Mouse (Mus musculus) layer of hippocampus, postnatal 36 days (tissue): ENCODE data around the gene Catsperg1. TPM values are rescaled to one million over a fixed set of nuclear protein-coding genes. Genes with fewer than 3 reads are reported as not detected.
"Not testable (repeated sequence)": the region's sequence is repeated elsewhere in the genome, so short reads cannot be mapped to it uniquely, and the experiment has no call there.

Experiments
- DNase-seq, 2 experiments: peaks; one replicate each; pipeline ENCODE4 v3.0.0; 2022
- total RNA-seq, 2 experiments: library from RNA; stranded (reverse); gene quantifications; 2 replicates each; pipeline ENCODE4 v1.2.3; 2021

Catsperg1 gene
- total RNA-seq, 2 experiments from 2014 or later, result 1.7 to 1.9 TPM

DNA sequence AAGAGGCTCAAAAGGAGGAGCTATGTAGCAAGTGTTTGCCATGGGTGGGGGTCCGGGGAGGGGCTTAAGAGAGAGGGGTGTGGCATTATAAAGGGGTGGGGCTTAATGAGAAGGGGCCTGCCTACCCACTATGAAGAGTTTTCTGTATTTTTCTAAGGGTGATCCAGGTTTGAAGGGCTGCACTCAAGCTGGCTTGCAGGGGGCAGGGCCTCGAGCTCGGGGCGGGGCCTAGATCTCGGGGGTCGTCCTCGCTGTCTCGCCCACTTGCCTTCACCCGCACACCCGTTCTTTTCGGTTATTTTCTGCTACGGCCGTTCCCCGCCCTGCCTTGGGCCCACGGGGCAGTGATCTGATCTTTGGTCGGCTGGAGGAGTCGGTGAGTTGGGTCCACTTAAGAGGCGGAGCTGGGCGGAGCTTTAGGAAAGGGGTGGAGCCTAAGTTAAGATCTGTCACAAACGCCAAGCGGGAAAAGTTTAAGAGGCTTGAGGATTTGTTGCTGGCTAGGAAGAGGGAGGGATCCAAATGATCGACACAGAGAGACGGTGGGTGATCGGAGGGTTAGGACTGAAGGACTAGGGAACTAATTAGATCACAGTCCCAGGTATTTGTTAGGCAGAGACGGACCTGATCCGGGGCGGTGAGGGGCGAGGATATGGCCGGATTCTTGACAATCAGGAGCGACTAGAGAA is 43.6 kb downstream of the Catsperg1 start, which contains the start of the genes Ggn and Spred3:
TSS of gene Ggn (plus strand) at position 145 of the 689 bp plus-strand sequence.
TSS of gene Spred3 (minus strand) at position 346 of the 689 bp plus-strand sequence.
- peak; percentile 44 to 52 for DNase-seq

DNA sequence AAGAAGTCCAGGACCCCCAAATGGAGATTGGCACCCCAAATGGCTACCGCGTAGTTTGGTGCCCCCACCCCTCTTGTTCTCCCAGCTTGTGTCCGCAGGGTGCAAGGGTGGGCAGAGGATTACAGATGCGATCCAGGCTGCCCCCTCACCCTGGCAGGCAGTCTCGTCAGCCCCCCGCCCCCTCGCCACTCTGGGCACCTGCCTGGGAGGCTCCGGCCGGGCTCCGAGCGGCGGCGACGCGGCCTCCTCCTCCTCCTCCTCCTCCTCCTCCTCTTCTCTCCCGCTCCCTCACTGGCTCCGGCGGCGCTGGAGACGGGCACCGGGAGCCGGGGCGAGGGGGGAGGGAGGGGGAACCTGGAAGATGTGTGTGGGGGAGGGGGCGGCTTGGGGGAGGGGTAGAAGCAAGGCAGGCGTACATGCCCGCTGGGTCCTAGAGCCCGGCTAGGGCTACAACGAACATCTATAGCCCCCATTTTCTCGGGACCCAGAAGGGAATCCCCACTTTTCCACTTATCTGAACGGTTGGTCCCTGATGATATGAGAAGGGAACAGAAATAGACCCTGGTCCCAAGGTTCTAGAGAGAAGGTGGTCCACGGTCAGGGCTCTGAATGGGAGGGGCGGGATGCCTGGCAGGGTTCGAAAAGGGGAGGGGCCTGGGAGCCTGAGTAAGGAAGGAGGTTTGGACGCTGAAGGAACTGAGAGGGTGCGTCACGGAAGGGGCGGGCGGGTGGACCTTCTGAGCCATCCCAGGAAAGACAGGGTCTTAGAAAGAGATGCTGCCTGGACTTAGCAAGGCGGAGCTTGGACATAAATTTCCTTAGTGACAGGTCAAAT is 44.4 kb downstream of the Catsperg1 start:
- DNase-seq, result peak; percentile 80 to 81

GRCm38 (mm10) chr7:29168791-29169230 is 45.0 kb downstream of the Catsperg1 start:
- peak in 1 of 2 experiments; percentile 33 for DNase-seq

GRCm38 (mm10) chr7:29168121-29168695 is 45.6 kb downstream of the Catsperg1 start:
- no peak for DNase-seq

- no peak for DNase-seq
These were observed 46.2 kb downstream of the Catsperg1 start for GRCm38 (mm10) chr7:29167656-29168055.

GRCm38 (mm10) chr7:29162750-29163525 is 50.9 kb downstream of the Catsperg1 start:
- DNase-seq, result no peak

GRCm38 (mm10) chr7:29162294-29162693 is 51.5 kb downstream of the Catsperg1 start:
- no peak for DNase-seq

GRCm38 (mm10) chr7:29158264-29158663 is 55.6 kb downstream of the Catsperg1 start:
- DNase-seq, result no peak

GRCm38 (mm10) chr7:29155838-29156782 is 57.7 kb downstream of the Catsperg1 start, which contains the start of gene Fam98c:
Gene Fam98c, minus strand, starts transcription at chr7:29156234.
- DNase-seq, result peak; percentile 80 to 86

- DNase-seq, result peak; percentile 87 to 88
These were observed 58.5 kb downstream of the Catsperg1 start for GRCm38 (mm10) chr7:29155196-29155837.

- DNase-seq, result no peak
These were observed 59.7 kb downstream of the Catsperg1 start for GRCm38 (mm10) chr7:29154018-29154720.

DNA sequence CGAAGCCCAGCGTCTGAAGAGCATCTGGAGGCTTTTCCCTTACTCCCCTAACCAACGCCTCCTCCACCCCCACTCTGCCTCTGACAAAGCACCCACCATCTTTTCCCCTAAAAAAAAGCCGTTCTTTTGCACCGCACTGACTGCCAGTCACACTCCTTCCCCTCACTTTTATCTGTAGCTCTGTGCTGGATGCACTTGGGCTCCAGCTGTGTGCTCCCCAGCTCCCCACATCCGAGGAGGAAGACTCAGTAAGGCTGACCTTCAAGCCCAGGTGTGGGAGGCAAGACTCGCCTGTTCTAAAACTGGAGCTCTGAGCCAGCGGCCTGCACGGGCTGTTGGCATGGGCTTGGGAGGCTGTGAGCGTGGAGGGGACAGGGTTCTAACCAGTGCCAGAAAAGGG is 62.3 kb downstream of the Catsperg1 start:
- DNase-seq, result no peak

DNA sequence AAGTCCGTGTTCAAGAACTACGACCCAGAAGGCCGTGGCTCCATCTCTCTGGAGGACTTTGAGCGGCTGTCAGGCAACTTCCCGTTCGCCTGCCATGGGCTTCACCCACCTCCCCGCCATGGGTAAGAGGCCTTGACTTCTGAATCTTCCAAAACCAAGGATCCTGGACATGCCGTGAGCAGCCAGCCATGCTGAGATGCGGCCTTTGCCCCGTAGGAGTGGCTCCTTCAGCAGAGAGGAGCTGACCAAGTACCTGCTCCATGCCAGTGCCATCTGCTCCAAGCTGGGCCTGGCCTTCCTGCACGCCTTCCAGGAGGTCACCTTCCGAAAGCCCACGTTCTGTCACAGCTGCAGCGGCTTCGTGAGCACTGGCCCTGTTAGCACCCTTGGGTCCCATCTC is 65.1 kb downstream of the Catsperg1 start:
- DNase-seq, result no peak

- DNase-seq, result no peak
These were observed 67.0 kb downstream of the Catsperg1 start for GRCm38 (mm10) chr7:29146625-29147367.

DNA sequence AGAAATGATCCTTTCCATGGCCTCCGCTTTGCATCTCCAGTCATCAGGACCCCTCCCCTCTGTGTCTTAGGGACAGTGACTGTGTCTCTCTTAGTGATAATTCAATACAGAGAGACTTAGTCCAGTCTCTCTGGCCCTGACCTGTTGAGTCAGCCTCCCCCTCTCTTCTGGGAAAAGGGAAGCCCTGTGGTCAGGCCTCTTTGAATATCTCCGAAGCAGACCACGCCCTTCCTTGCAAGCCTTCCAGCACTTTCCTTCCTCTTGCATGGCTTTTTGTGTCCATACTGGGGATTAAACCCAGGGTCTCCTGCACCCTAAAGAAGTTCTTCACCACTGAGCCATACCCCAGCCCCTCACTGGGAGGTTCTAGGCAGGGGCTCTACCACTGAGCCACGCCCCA is 69.8 kb downstream of the Catsperg1 start:
- no peak for DNase-seq

GRCm38 (mm10) chr7:29141416-29141815 is 72.4 kb downstream of the Catsperg1 start:
- DNase-seq, result no peak

- DNase-seq, result not testable (repeated sequence)
These were observed 74.6 kb downstream of the Catsperg1 start for GRCm38 (mm10) chr7:29139237-29139636.

DNA sequence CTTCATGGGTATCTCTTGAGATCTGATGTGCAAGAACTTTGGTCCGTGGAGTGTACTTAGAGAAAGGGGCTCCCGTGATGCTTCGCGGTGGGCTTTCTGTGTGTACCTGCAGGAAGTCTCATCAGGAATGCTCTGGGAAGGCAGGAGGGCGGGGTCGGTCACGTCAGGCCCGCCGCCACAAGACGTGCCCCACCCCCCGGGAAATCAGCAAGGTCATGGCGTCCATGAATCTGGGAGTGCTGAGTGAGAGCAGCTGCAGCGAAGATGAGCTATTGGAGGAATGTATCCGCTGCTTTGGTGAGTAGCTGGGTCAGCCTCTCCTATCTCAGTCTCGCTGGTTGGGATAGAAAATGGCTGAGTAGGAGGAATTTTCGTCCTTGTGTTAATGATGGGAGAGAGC is 76.4 kb downstream of the Catsperg1 start:
- DNase-seq, result no peak
